Mouse (Mus musculus) erythroid progenitor cell, adult 5-6 weeks (primary cell): ENCODE measurements around the gene Hist1h2bm. TPM values are rescaled to one million over a fixed set of nuclear protein-coding genes. Genes with fewer than 3 reads are reported as not detected.

Experiments used
- total RNA-seq, 2 experiments: library from RNA; stranded (forward) in 1 of 2; stranded (reverse) in 1 of 2; fragments of 150-400 nt in 1 of 2; fragments of 186-747, 209-891 nt in 1 of 2; gene quantifications; 2 replicates each; pipeline versions ENCODE4 v1.2.3 to v1.2.4; 2015 to 2017; ENCODE audit warnings: low replicate concordance in 2 of 2

The Hist1h2bm gene
- total RNA-seq, 2 experiments from 2014 or later: 396 to 1,330 TPM

Other genes with a start within 250 kb of the Hist1h2bm start
Only the 30 nearest of the 31 such genes appear.
- not detected in 2 replicates for gene Gm10065, start 242.6 kb upstream of the Hist1h2bm start, total RNA-seq (2015; ENCODE audit: low replicate concordance)
- gene Gm10065, start 242.6 kb upstream of the Hist1h2bm start, total RNA-seq (2017; ENCODE audit: low replicate concordance): not detected in 2 replicates
- gene AK157302, start 226.8 kb upstream of the Hist1h2bm start, total RNA-seq (2015; ENCODE audit: low replicate concordance): 2.9 and 8.4 TPM in 2 replicates
- gene AK157302, start 226.8 kb upstream of the Hist1h2bm start, total RNA-seq (2017; ENCODE audit: low replicate concordance): 2.0 and 4.1 TPM in 2 replicates
- 4.2 TPM in 1 of 2 replicates, not detected in the other for gene Gm11273, start 220.6 kb upstream of the Hist1h2bm start, total RNA-seq (2015; ENCODE audit: low replicate concordance)
- 1.5 TPM in 1 of 2 replicates, not detected in the other for gene Gm11273, start 220.6 kb upstream of the Hist1h2bm start, total RNA-seq (2017; ENCODE audit: low replicate concordance)
- gene Zkscan8, start 190.9 kb upstream of the Hist1h2bm start, total RNA-seq (2015; ENCODE audit: low replicate concordance): 4.0 and 11.7 TPM in 2 replicates
- gene Zkscan8, start 190.9 kb upstream of the Hist1h2bm start, total RNA-seq (2017; ENCODE audit: low replicate concordance): 1.3 and 1.7 TPM in 2 replicates
- gene Olfr1366, start 179.2 kb upstream of the Hist1h2bm start, total RNA-seq (2015; ENCODE audit: low replicate concordance): not detected in 2 replicates
- not detected in 2 replicates for gene Olfr1366, start 179.2 kb upstream of the Hist1h2bm start, total RNA-seq (2017; ENCODE audit: low replicate concordance)
- gene Olfr1535, start 162.2 kb upstream of the Hist1h2bm start, total RNA-seq (2015; ENCODE audit: low replicate concordance): not detected in 2 replicates
- not detected in 2 replicates for gene Olfr1535, start 162.2 kb upstream of the Hist1h2bm start, total RNA-seq (2017; ENCODE audit: low replicate concordance)
- gene Olfr1364, start 140.3 kb upstream of the Hist1h2bm start, total RNA-seq (2015; ENCODE audit: low replicate concordance): not detected in 2 replicates
- not detected in 2 replicates for gene Olfr1364, start 140.3 kb upstream of the Hist1h2bm start, total RNA-seq (2017; ENCODE audit: low replicate concordance)
- not detected in 2 replicates for gene Olfr1362, start 108.0 kb upstream of the Hist1h2bm start, total RNA-seq (2015; ENCODE audit: low replicate concordance)
- not detected in 2 replicates for gene Olfr1362, start 108.0 kb upstream of the Hist1h2bm start, total RNA-seq (2017; ENCODE audit: low replicate concordance)
- gene Olfr11, start 79.5 kb upstream of the Hist1h2bm start, total RNA-seq (2015; ENCODE audit: low replicate concordance): not detected in 2 replicates
- not detected in 2 replicates for gene Olfr11, start 79.5 kb upstream of the Hist1h2bm start, total RNA-seq (2017; ENCODE audit: low replicate concordance)
- not detected in 2 replicates for gene Olfr1361, start 58.7 kb upstream of the Hist1h2bm start, total RNA-seq (2015; ENCODE audit: low replicate concordance)
- not detected in 2 replicates for gene Olfr1361, start 58.7 kb upstream of the Hist1h2bm start, total RNA-seq (2017; ENCODE audit: low replicate concordance)
- gene Olfr1360, start 44.6 kb upstream of the Hist1h2bm start, total RNA-seq (2015; ENCODE audit: low replicate concordance): not detected in 2 replicates
- gene Olfr1360, start 44.6 kb upstream of the Hist1h2bm start, total RNA-seq (2017; ENCODE audit: low replicate concordance): not detected in 2 replicates
- not detected in 2 replicates for gene Olfr1359, start 23.9 kb upstream of the Hist1h2bm start, total RNA-seq (2015; ENCODE audit: low replicate concordance)
- not detected in 2 replicates for gene Olfr1359, start 23.9 kb upstream of the Hist1h2bm start, total RNA-seq (2017; ENCODE audit: low replicate concordance)
- 989 and 1,130 TPM in 2 replicates for gene Hist1h2bl, start 5.9 kb upstream of the Hist1h2bm start, total RNA-seq (2015; ENCODE audit: low replicate concordance)
- gene Hist1h2bl, start 5.9 kb upstream of the Hist1h2bm start, total RNA-seq (2017; ENCODE audit: low replicate concordance): 1,595 and 2,060 TPM in 2 replicates
- 22.6 and 24.1 TPM in 2 replicates for gene Hist1h2ai, start 5.6 kb upstream of the Hist1h2bm start, total RNA-seq (2015; ENCODE audit: low replicate concordance)
- 2,450 and 5,888 TPM in 2 replicates for gene Hist1h2ai, start 5.6 kb upstream of the Hist1h2bm start, total RNA-seq (2017; ENCODE audit: low replicate concordance)
- 64.9 and 143 TPM in 2 replicates for gene Hist1h3h, start 4.4 kb upstream of the Hist1h2bm start, total RNA-seq (2015; ENCODE audit: low replicate concordance)
- gene Hist1h3h, start 4.4 kb upstream of the Hist1h2bm start, total RNA-seq (2017; ENCODE audit: low replicate concordance): 379 and 793 TPM in 2 replicates
- 12.6 and 18.4 TPM in 2 replicates for gene Hist1h4j, start 13.0 kb downstream of the Hist1h2bm start, total RNA-seq (2015; ENCODE audit: low replicate concordance)
- 900 and 1,530 TPM in 2 replicates for gene Hist1h4j, start 13.0 kb downstream of the Hist1h2bm start, total RNA-seq (2017; ENCODE audit: low replicate concordance)
- gene Hist1h4k, start 28.5 kb downstream of the Hist1h2bm start, total RNA-seq (2015; ENCODE audit: low replicate concordance): 298 and 381 TPM in 2 replicates
- 3,827 and 6,951 TPM in 2 replicates for gene Hist1h4k, start 28.5 kb downstream of the Hist1h2bm start, total RNA-seq (2017; ENCODE audit: low replicate concordance)
- 480 and 792 TPM in 2 replicates for gene Hist1h2ak, start 31.8 kb downstream of the Hist1h2bm start, total RNA-seq (2015; ENCODE audit: low replicate concordance)
- 4,887 and 6,345 TPM in 2 replicates for gene Hist1h2ak, start 31.8 kb downstream of the Hist1h2bm start, total RNA-seq (2017; ENCODE audit: low replicate concordance)
- 1,688 and 1,944 TPM in 2 replicates for gene Hist1h2bn, start 32.1 kb downstream of the Hist1h2bm start, total RNA-seq (2015; ENCODE audit: low replicate concordance)
- gene Hist1h2bn, start 32.1 kb downstream of the Hist1h2bm start, total RNA-seq (2017; ENCODE audit: low replicate concordance): 6,530 and 7,011 TPM in 2 replicates
- 1,815 and 1,971 TPM in 2 replicates for gene Hist1h1b, start 58.6 kb downstream of the Hist1h2bm start, total RNA-seq (2015; ENCODE audit: low replicate concordance)
- 4,746 and 7,405 TPM in 2 replicates for gene Hist1h1b, start 58.6 kb downstream of the Hist1h2bm start, total RNA-seq (2017; ENCODE audit: low replicate concordance)
- 807 and 971 TPM in 2 replicates for gene Hist1h3i, start 61.3 kb downstream of the Hist1h2bm start, total RNA-seq (2015; ENCODE audit: low replicate concordance)
- 793 and 862 TPM in 2 replicates for gene Hist1h3i, start 61.3 kb downstream of the Hist1h2bm start, total RNA-seq (2017; ENCODE audit: low replicate concordance)
- gene Hist1h2an, start 65.2 kb downstream of the Hist1h2bm start, total RNA-seq (2015; ENCODE audit: low replicate concordance): 9.4 and 13.4 TPM in 2 replicates
- gene Hist1h2an, start 65.2 kb downstream of the Hist1h2bm start, total RNA-seq (2017; ENCODE audit: low replicate concordance): 1,681 and 2,099 TPM in 2 replicates
- 31.0 and 96.0 TPM in 2 replicates for gene Hist1h2bp, start 65.4 kb downstream of the Hist1h2bm start, total RNA-seq (2015; ENCODE audit: low replicate concordance)
- gene Hist1h2bp, start 65.4 kb downstream of the Hist1h2bm start, total RNA-seq (2017; ENCODE audit: low replicate concordance): 241 and 315 TPM in 2 replicates
- 607 and 1,040 TPM in 2 replicates for gene Hist1h2bq, start 88.2 kb downstream of the Hist1h2bm start, total RNA-seq (2015; ENCODE audit: low replicate concordance)
- gene Hist1h2bq, start 88.2 kb downstream of the Hist1h2bm start, total RNA-seq (2017; ENCODE audit: low replicate concordance): 124 and 1,223 TPM in 2 replicates
- gene Hist1h2ao, start 88.4 kb downstream of the Hist1h2bm start, total RNA-seq (2015; ENCODE audit: low replicate concordance): 587 and 743 TPM in 2 replicates
- gene Hist1h2ao, start 88.4 kb downstream of the Hist1h2bm start, total RNA-seq (2017; ENCODE audit: low replicate concordance): 2,181 TPM in 1 of 2 replicates, not detected in the other
- 328 and 512 TPM in 2 replicates for gene Hist1h4m, start 89.7 kb downstream of the Hist1h2bm start, total RNA-seq (2015; ENCODE audit: low replicate concordance)
- gene Hist1h4m, start 89.7 kb downstream of the Hist1h2bm start, total RNA-seq (2017; ENCODE audit: low replicate concordance): 4,244 and 7,239 TPM in 2 replicates
- gene Hist1h4n, start 110.2 kb downstream of the Hist1h2bm start, total RNA-seq (2015; ENCODE audit: low replicate concordance): 169 and 258 TPM in 2 replicates
- gene Hist1h4n, start 110.2 kb downstream of the Hist1h2bm start, total RNA-seq (2017; ENCODE audit: low replicate concordance): 2,740 and 4,790 TPM in 2 replicates
- 209 and 329 TPM in 2 replicates for gene Hist1h2ap, start 111.5 kb downstream of the Hist1h2bm start, total RNA-seq (2015; ENCODE audit: low replicate concordance)
- gene Hist1h2ap, start 111.5 kb downstream of the Hist1h2bm start, total RNA-seq (2017; ENCODE audit: low replicate concordance): 6,300 and 16,342 TPM in 2 replicates
- 696 and 939 TPM in 2 replicates for gene Hist1h2br, start 111.7 kb downstream of the Hist1h2bm start, total RNA-seq (2015; ENCODE audit: low replicate concordance)
- 393 and 1,610 TPM in 2 replicates for gene Hist1h2br, start 111.7 kb downstream of the Hist1h2bm start, total RNA-seq (2017; ENCODE audit: low replicate concordance)
- gene Zfp184, start 223.1 kb downstream of the Hist1h2bm start, total RNA-seq (2015; ENCODE audit: low replicate concordance): not detected in 2 replicates
- 1.3 TPM in 1 of 2 replicates, not detected in the other for gene Zfp184, start 223.1 kb downstream of the Hist1h2bm start, total RNA-seq (2017; ENCODE audit: low replicate concordance)